Mouse (Mus musculus): ENCODE results near the gene Itsn1.

Gene Itsn1

GRCm38 (mm10) chr16:91870158-91870582, 141.1 kb downstream of the Itsn1 start:
- DNase-seq (ENCODE audit: low spot score in 2 of 2) = peak; percentile 19 to 64

DNA sequence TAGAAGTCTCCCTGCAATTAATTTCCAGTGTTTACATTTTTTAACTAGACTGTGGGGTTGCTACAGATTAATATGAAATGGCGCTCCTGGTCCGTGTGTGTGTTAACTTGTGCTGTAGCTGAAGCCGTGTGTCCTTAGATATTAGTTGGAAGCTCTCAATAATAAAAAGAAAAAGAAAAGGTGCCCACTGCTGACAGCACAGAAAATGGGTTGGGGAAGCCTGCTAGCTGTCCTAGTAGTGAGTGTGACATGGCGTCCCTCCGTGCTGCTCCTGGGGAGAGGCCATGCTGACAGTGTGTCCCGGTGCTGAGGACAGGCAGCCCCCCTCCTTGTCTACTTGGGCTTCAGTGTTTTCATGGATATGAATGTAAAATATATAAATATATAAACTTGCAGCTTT, 142.1 kb downstream of the Itsn1 start:
- DNase-seq (ENCODE audit: low spot score in 2 of 2) = no peak

GRCm38 (mm10) chr16:91873695-91874094, 144.6 kb downstream of the Itsn1 start:
- no peak for DNase-seq (ENCODE audit: low spot score in 2 of 2)

DNA sequence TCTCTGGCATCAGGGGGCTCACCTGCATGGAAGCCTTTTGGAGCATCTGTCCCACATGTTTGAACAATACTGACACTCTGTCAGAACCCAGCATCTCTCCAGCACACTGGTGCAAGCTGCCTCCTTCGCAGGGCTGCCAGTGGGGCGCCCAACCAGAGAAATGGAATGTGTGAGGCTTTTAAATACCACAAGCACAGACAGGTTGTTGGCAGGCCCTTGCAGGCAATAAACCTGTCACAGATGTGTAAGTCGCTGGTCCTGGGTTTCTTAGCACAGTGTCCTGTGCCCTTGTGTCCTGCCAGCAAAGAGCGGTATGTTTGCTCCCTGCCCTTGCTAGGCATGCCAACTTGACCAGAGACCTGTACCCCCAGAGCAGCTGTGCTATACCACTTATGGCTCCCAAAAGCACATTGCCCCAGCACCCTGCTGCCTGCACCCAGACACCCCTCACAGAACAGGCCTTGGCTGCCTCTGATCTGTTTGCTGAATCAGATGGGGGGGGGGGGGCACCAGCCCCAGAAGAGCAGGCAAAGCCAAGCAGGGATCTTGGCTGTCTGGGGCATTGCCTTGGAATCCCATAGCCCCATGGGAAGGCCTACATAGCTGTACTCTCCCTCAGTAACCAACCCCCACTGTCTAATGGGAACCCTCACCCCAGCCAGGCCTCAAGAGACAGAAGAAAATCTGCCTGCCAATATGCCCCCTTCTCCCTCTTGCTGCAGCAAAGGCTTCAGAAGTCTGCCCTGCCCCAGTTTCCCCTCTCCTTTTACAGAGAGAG, 146.7 kb downstream of the Itsn1 start:
- no peak for DNase-seq (ENCODE audit: low spot score in 2 of 2)

DNA sequence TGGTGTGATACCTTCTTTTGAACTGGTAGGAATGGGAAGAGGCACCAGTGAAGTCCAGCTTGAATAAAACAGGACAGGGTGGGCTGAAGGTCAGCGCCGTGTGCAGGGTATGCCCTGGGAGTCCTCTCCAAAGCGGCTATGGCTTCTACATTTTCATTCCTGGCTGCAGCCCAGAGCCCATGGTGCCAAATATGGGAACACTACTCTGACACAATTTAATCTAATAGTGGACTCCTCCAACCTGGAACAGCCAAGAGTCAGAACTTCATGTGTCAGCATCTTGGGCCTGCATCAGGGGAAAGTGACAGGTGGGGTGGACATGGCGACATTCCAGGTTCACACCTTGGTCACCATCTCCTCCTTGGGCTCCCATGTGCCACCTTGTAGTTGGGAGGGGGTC, 147.4 kb downstream of the Itsn1 start:
- DNase-seq (ENCODE audit: low spot score in 2 of 2) = no peak

DNA sequence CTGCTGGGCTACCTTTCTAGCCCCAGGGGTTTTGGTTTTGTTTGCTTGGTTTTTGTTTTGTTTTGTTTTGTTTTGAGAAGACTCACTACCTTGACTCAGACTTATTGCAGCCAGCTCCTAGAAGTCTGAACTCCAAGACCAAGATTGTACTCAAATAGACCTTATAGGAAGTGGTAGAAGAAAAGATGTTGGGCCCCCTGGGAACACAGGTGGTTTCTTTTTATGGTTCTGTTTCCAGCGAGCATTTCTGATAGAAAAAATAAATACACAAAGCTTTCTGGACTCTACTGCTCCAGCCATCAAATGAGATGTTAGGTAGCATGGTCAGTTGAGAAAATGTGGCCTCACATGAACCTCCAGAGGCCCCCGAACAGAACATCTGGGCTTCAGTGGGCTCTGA, 150.0 kb downstream of the Itsn1 start:
- no peak for DNase-seq (ENCODE audit: low spot score in 2 of 2)

DNA sequence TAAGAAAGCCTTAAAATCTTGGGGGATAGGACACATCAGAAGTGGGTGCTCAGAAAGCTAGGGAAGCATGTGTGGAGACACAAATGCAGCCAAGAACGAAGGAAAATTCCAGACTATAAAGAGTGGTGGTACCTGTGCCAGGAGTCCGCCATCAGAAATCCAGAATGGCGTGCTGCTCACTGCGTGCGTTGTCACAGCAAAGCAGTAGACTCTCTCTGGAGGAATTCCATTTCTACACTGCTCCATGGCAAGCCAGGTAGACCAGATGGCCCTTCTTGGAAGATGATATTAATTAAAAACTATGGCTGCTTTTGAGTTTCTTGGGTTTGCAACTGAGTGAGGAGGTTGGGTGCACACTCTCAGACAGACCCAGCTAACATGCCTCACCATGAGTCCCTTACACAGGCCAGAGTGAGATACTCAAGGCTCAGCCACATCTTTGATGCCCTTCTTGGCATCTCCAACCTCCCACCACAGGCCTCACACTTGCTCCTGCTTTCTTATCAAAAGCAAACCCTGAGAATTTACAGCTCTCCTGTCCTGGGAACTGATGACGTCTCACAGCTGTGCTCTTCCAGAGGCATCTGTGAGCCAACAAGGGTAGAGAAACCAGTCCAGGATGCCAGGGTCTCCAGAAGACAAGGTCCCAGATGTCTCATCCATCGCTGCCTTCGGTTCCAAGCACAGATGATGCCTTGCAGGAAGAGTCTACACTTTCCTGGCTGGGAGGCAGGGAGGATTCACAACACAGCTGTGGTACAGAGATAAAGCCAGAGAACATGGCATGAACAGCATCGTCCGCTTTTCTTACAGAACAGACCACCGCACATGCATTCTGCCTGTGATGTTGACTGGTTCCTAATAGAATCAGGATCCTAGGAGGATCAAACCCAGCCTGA, 152.0 kb downstream of the Itsn1 start:
- no peak for DNase-seq (ENCODE audit: low spot score in 2 of 2)

GRCm38 (mm10) chr16:91882168-91882859, 153.2 kb downstream of the Itsn1 start:
- DNase-seq (ENCODE audit: low spot score in 2 of 2) = no peak

GRCm38 (mm10) chr16:91883636-91884035, 154.6 kb downstream of the Itsn1 start:
- DNase-seq (ENCODE audit: low spot score in 2 of 2) = no peak

- DNase-seq (ENCODE audit: low spot score in 2 of 2) = peak; percentile 31 to 66
These were observed 155.1 kb downstream of the Itsn1 start for GRCm38 (mm10) chr16:91884196-91884595.

DNA sequence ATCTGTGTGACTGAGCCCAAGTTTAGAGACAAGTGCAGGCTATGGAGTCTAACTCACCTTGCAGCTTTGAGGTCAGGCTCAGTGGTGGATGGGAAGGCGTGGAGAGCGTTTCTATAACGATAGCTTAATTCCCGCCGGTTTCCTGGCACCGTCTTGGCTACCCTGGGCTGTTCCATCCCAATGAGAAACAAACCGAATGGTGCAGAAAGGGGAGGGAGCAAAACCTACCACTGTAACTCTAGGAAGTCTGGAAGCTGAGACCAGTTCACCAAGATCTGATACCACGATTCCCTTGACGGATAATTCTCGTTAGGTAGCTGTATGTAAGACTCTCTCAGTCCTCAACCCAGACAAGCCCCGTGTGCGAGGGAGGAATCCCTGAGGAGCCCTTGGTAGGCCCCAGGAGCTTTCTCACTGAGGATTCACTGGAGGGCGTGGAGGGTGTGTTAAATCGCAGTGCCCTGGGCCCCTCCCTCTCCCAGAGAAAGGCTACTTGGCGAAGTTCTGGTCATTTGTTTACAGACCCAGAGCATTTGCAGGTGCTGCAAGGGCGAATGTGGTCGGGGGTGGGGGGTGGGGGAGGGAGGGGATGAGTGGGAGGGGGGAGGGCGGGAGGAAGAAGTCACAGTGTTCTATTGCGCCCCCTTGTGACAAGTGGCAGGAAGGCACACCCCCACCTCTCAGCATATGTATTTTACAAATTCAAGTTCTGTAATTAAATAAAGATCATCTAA, 156.5 kb downstream of the Itsn1 start:
- peak in 1 of 2 experiments; percentile 23 for DNase-seq (ENCODE audit: low spot score in 2 of 2)

- no peak for DNase-seq (ENCODE audit: low spot score in 2 of 2)
These were observed 159.3 kb downstream of the Itsn1 start for GRCm38 (mm10) chr16:91888368-91888767.

DNA sequence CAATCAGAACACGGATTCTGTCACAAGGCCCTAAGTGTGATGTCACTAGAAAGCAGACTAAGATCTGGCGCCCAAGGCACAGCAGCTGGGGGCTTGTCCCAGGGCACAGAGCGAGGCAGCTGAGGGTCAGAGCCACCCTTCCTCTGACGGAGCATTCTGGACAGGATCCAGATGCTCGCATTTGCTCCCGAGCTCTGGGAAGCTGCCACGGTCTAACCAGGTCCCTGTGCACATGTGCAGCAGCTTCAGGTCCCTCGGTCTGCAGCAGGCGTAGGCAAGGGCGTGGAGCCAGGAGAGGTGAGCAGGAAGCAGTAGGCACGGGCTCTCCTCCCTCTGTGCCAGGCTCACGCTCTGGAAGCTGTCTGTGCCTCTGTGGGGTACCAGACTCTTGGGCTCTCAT, 160.8 kb downstream of the Itsn1 start:
- DNase-seq (ENCODE audit: low spot score in 2 of 2) = no peak

GRCm38 (mm10) chr16:91891218-91891617, 162.1 kb downstream of the Itsn1 start:
- DNase-seq (ENCODE audit: low spot score in 2 of 2) = no peak

DNA sequence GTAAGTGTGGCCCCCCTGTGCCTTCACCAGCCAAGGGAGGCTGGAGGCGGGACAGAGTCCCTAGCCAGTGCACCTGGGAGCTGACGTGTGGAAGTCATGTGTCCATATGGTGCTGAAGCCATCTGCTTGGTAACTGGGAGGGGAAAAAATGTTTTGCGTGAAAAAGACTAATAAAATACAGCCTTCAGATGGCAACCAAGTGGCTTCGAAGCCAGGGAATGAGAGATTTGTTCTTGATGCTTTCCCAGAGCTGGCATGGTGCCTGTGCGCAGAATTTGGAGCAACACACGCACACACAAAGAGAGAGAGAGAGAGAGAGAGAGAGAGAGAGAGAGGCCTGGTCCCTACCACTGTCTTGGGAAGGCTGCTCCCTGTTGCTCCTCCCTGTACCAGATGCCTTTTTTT, 167.3 kb downstream of the Itsn1 start:
- DNase-seq (ENCODE audit: low spot score in 2 of 2) = no peak

DNA sequence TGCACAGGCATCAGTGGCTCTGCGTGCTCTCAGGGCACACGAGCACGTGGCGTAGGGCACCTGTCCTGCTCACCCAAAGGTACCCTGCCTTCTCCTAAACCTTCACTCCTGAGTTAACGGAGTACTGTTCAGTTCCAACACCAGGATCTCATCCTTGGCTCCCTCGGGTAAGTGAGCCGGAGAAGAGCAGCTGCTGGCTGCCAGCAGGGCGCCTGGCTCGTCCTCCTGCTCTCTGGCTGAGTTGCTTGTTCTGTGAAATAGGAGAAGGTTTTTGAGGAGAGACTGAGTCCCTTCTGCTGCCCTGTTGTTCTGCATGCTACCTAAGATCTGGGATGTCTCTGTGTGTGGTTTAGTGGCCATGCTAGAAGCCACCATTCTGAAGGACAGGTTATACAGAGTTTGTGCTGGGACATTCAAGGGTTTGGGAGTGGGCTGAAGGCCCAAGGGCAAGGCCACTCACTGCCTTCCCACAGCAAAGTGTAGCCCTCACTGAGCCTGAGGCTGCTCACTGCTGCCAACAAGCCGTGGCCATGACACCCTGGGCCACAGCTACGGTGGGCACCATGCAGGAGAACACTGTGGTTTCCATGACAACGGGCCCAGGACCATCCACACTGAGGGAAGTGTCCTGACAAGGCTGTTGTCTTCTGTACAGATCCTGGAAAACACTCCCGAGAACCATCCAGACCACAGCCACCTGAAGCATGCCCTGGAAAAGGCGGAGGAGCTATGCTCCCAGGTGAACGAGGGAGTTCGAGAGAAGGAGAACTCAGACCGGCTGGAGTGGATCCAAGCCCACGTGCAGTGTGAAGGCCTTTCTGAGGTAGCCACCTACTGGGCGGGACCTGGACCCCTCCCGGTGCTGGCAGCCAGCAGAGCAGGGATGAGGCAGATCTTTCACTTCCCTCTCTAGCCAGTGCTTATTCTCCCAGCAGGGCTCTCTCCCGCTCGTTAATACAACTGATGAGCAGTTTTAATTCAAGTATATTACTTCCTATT, 170.1 kb downstream of the Itsn1 start:
- no peak for DNase-seq (ENCODE audit: low spot score in 2 of 2)

GRCm38 (mm10) chr16:91900274-91900673, 171.2 kb downstream of the Itsn1 start:
- DNase-seq (ENCODE audit: low spot score in 2 of 2) = no peak

DNA sequence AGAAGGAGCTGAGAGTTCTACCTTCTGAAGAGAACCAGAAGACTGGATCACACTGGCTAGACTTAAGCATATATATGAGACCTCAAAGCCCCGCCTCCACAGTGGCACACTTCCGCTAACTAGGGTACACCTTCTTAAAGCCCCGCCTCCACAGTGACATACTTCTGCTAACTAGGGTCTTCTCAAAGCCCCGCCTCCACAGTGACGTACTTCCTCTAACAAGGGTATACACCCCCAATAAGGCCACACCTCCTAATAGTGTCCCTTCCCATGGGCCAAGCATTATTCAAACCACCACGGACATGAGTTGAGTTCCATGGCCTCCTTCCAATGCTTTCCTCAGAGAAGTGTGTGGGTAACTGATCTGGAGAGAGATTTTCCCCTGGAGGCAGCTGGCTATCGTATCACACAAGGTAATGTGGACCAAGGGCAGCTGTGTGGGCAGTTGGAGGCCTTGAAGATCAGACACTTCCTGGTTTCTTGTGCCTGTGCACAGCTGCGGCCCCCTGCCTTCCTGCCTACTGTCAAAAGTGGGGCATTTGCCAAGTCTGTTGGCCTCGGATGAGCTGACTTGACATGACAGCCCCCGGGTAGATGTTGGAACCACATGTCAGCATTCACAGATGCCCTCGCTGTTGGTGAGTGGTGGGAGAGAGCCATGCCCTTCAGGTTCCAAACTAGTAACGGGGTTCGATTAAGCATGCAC, 174.9 kb downstream of the Itsn1 start:
- no peak for DNase-seq (ENCODE audit: low spot score in 2 of 2)

GRCm38 (mm10) chr16:91905127-91905860, 176.2 kb downstream of the Itsn1 start:
- no peak for DNase-seq (ENCODE audit: low spot score in 2 of 2)
